Mouse (Mus musculus) lung, postnatal 0 days (tissue): ENCODE data around the gene Gpr152. TPM values are rescaled to one million over a fixed set of nuclear protein-coding genes. Genes with fewer than 3 reads are reported as not detected.

Experiments used
- ATAC-seq: fragments of 200-750 bp; cut with Nextera tagmentation; 2 replicates; pipeline ENCODE4 v1.8.0; 2017; ENCODE audit warnings: moderate library complexity
- DNase-seq: peaks from one replicate; pipeline ENCODE4 v3.0.0-alpha.2; 2016; ENCODE audit warnings: low spot score
- H3K27ac ChIP-seq: fragments of 300-500 bp; sonication (generic); 2 replicates; pipeline ENCODE4 v1.5.1; 2014; ENCODE audit warnings: antibody characterized with exemption, mild to moderate bottlenecking, low read length, mixed read lengths
- H3K27me3 ChIP-seq: fragments of 300-500 bp; sonication (generic); replicated peaks from 2 replicates; pipeline ENCODE4 v1.6.1; 2014; ENCODE audit warnings: low read length, mixed read lengths; ENCODE audit not compliant: insufficient read depth
- H3K36me3 ChIP-seq: fragments of 300-500 bp; sonication (generic); 2 replicates; pipeline ENCODE4 v1.6.1; 2014; ENCODE audit warnings: low read length, mixed read lengths; ENCODE audit not compliant: insufficient read depth
- H3K4me1 ChIP-seq: fragments of 300-500 bp; sonication (generic); 2 replicates; pipeline ENCODE4 v1.6.1; 2014; ENCODE audit warnings: antibody characterized with exemption, low read depth, low read length, mixed read lengths; ENCODE audit not compliant: insufficient read depth
- H3K4me2 ChIP-seq: fragments of 300-500 bp; sonication (generic); replicated peaks from 2 replicates; pipeline ENCODE4 v1.6.1; 2014; ENCODE audit warnings: low read depth, mild to moderate bottlenecking, low read length, moderate library complexity, mixed read lengths
- H3K4me3 ChIP-seq: fragments of 300-500 bp; sonication (generic); 2 replicates; pipeline ENCODE4 v1.5.1; 2014; ENCODE audit warnings: low read depth, low read length
- H3K9ac ChIP-seq: fragments of 300-500 bp; sonication (generic); replicated peaks from 2 replicates; pipeline ENCODE4 v1.6.1; 2014; ENCODE audit warnings: low read depth, mild to moderate bottlenecking
- H3K9me3 ChIP-seq: fragments of 300-500 bp; sonication (generic); 2 replicates; pipeline ENCODE4 v1.6.1; 2016; ENCODE audit warnings: low read length, mixed read lengths
- CTCF ChIP-seq: IDR thresholded peaks from 2 replicates; pipeline ENCODE4 v1.5.1; 2016; ENCODE audit warnings: antibody characterized with exemption, mild to moderate bottlenecking
- EP300 ChIP-seq: IDR thresholded peaks from 2 replicates; pipeline ENCODE4 v1.6.1; 2016; ENCODE audit warnings: antibody characterized with exemption, mild to moderate bottlenecking, control low read depth
- WGBS: fragments of 180-500 bp; shearing (Covaris S2); extraction: QIAGEN DNeasy Blood & Tissue Kit; methylation state at CpG from one replicate; pipeline ENCODE4 v1.1.7; 2014; 5-methylcytosine and 5-hydroxymethylcytosine counted together
- polyA plus RNA-seq: library from polyadenylated mRNA; unstranded; fragments of >200 nt; fragmentation: Nextera tagmentation; extraction: Ambion mirVana; gene quantifications from 2 replicates; pipeline ENCODE4 v1.2.1, GENCODE M21; 2015

Gene Gpr152
- polyA plus RNA-seq, 1 experiment from 2014 or later: not detected

- TF ChIP-seq EP300 (no peak), CTCF (no peak)
- no peak overlapping the region for H3K4me2 ChIP-seq
- whole genome bisulfite sequencing: 76% methylated on average over 12 of the region's 12 CpGs
- DNase-seq (no peak), ATAC-seq (no peak)
- no peak overlapping the region for H3K27ac ChIP-seq
- H3K27me3 ChIP-seq: no peaks in the 10 kb centered on the region
- H3K4me3 ChIP-seq: no peak overlapping the region
- H3K36me3 ChIP-seq: peaks cover 24% of the 10 kb centered on the region; the same call in 1 of the 2 replicates
- no peak overlapping the region for H3K9ac ChIP-seq
- H3K9me3 ChIP-seq: no peaks in the 10 kb centered on the region
- H3K4me1 ChIP-seq: peaks cover 8% of the 10 kb centered on the region; the same call in 1 of the 2 replicates
Measured at GRCm38 (mm10) chr19:4194776-4195650, 55.4 kb downstream of the Gpr152 start.

Other genes starting within 250 kb of the Gpr152 start
- gene Tcirg1, start 232.7 kb upstream of the Gpr152 start, polyA plus RNA-seq: 31.8 and 33.1 TPM in 2 replicates
- 203 and 225 TPM in 2 replicates for gene Ndufs8, start 227.0 kb upstream of the Gpr152 start, polyA plus RNA-seq
- gene Aldh3b1, start 210.0 kb upstream of the Gpr152 start, polyA plus RNA-seq: 33.2 and 38.3 TPM in 2 replicates
- 40.0 and 45.5 TPM in 2 replicates for gene Unc93b1, start 204.6 kb upstream of the Gpr152 start, polyA plus RNA-seq
- gene Aldh3b3, start 181.1 kb upstream of the Gpr152 start, polyA plus RNA-seq: 0.04 and 0.06 TPM in 2 replicates
- 0.47 and 0.71 TPM in 2 replicates for gene Aldh3b2, start 167.5 kb upstream of the Gpr152 start, polyA plus RNA-seq
- gene Acy3, start 153.2 kb upstream of the Gpr152 start, polyA plus RNA-seq: 14.9 and 15.7 TPM in 2 replicates
- not detected in 2 replicates for gene Tbx10, start 147.0 kb upstream of the Gpr152 start, polyA plus RNA-seq
- gene Nudt8, start 139.2 kb upstream of the Gpr152 start, polyA plus RNA-seq: 27.0 and 28.5 TPM in 2 replicates
- 1.1 TPM in 2 replicates for gene Gm49405, start 139.2 kb upstream of the Gpr152 start, polyA plus RNA-seq
- 1.9 and 2.0 TPM in 2 replicates for gene Doc2g, start 136.5 kb upstream of the Gpr152 start, polyA plus RNA-seq
- gene Ndufv1, start 127.0 kb upstream of the Gpr152 start, polyA plus RNA-seq: 130 and 152 TPM in 2 replicates
- gene Gstp1, start 101.8 kb upstream of the Gpr152 start, polyA plus RNA-seq: 273 and 288 TPM in 2 replicates
- gene Gstp2, start 93.8 kb upstream of the Gpr152 start, polyA plus RNA-seq: 6.3 and 7.3 TPM in 2 replicates
- 6.5 and 6.9 TPM in 2 replicates for gene Gstp3, start 80.2 kb upstream of the Gpr152 start, polyA plus RNA-seq
- not detected in 2 replicates for gene Cabp2, start 58.2 kb upstream of the Gpr152 start, polyA plus RNA-seq
- 154 and 164 TPM in 2 replicates for gene Cdk2ap2, start 42.6 kb upstream of the Gpr152 start, polyA plus RNA-seq
- gene Pitpnm1, start 39.8 kb upstream of the Gpr152 start, polyA plus RNA-seq: 17.0 and 18.9 TPM in 2 replicates
- 78.5 and 82.1 TPM in 2 replicates for gene Aip, start 13.9 kb upstream of the Gpr152 start, polyA plus RNA-seq
- gene Cabp4, start 4.2 kb downstream of the Gpr152 start, polyA plus RNA-seq: 0.08 and 0.10 TPM in 2 replicates
- 183 and 192 TPM in 2 replicates for gene Coro1b, start 8.8 kb downstream of the Gpr152 start, polyA plus RNA-seq
- gene Ptprcap, start 13.8 kb downstream of the Gpr152 start, polyA plus RNA-seq: 3.4 and 3.7 TPM in 2 replicates
- 28.4 and 35.1 TPM in 2 replicates for gene Rps6kb2, start 23.6 kb downstream of the Gpr152 start, polyA plus RNA-seq
- 1.8 and 2.6 TPM in 2 replicates for gene Carns1, start 35.7 kb downstream of the Gpr152 start, polyA plus RNA-seq
- 3.9 and 4.5 TPM in 2 replicates for gene Tbc1d10c, start 51.5 kb downstream of the Gpr152 start, polyA plus RNA-seq
- 619 and 631 TPM in 2 replicates for gene Ppp1ca, start 52.3 kb downstream of the Gpr152 start, polyA plus RNA-seq
- 14.1 and 14.3 TPM in 2 replicates for gene Rad9a, start 61.9 kb downstream of the Gpr152 start, polyA plus RNA-seq
- gene Clcf1, start 74.5 kb downstream of the Gpr152 start, polyA plus RNA-seq: 7.6 and 8.0 TPM in 2 replicates
- not detected in 2 replicates for gene AC109138.7, start 74.6 kb downstream of the Gpr152 start, polyA plus RNA-seq
- 58.6 and 63.6 TPM in 2 replicates for gene Pold4, start 92.1 kb downstream of the Gpr152 start, polyA plus RNA-seq
- 22.7 and 24.4 TPM in 2 replicates for gene Ssh3, start 129.4 kb downstream of the Gpr152 start, polyA plus RNA-seq
- gene Ankrd13d, start 143.3 kb downstream of the Gpr152 start, polyA plus RNA-seq: 2.0 and 2.6 TPM in 2 replicates
- gene Grk2, start 166.4 kb downstream of the Gpr152 start, polyA plus RNA-seq: 13.9 and 14.0 TPM in 2 replicates